Mouse (Mus musculus): ENCODE data around the gene Chd6. TPM values are rescaled to one million over a fixed set of nuclear protein-coding genes. Genes with fewer than 3 reads are reported as not detected.

Gene Chd6
- polyA plus RNA-seq, 1 experiment, result 2.7 TPM

- 77% methylated on average over 5 of the region's 5 CpGs for WGBS
- no peak for DNase-seq (ENCODE audit: low read depth, low spot score)
Observed at GRCm38 (mm10) chr2:160906101-160906500, 202.8 kb downstream of the Chd6 start.

GRCm38 (mm10) chr2:160905301-160905700 is 203.6 kb downstream of the Chd6 start:
- WGBS, result 94% methylated on average over 12 of the region's 12 CpGs
- no peak for DNase-seq (ENCODE audit: low read depth, low spot score)

- no peak for DNase-seq (ENCODE audit: low read depth, low spot score)
- WGBS, result 76% methylated on average over 7 of the region's 7 CpGs
Observed at GRCm38 (mm10) chr2:160901656-160902412, 207.0 kb downstream of the Chd6 start.

Other genes starting within 250 kb of the Chd6 start
- gene Zhx3, start 236.1 kb downstream of the Chd6 start, polyA plus RNA-seq (2012; rRNA removed), result 2.4 and 4.3 TPM in 2 replicates
- gene Lpin3, start 228.4 kb downstream of the Chd6 start, polyA plus RNA-seq (2012; rRNA removed), result 25.2 and 41.5 TPM in 2 replicates
- 0.05 TPM in 1 of 2 replicates, not detected in the other for gene Emilin3, start 196.7 kb downstream of the Chd6 start, polyA plus RNA-seq (2012; rRNA removed)

Data from large intestine, adult 2 months (tissue).